ENCODE assay signal across 23 mouse cellular contexts in the genomic region with DNA sequence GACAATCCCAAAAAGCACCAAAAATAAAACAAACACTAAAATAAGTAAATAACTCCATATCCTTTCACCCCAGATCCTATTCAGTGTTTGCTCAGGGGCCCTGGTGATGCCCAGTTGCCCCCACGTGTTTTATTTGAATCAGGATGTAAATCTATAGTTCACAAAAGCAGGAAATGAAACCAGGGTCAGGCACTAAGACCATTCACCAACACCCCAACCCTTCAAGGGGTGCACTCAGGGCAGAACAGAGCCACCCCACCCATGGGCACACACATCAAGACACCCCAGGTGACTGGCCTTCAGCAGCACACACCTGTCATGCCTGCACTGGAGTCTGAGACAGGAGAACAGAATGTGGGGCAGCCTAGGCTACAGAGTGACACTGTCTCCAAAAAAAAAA. TPM values are rescaled to one million over a fixed set of nuclear protein-coding genes. Genes with fewer than 3 reads are reported as not detected.
DNase-seq lines count a peak whose midpoint lies in the region; ATAC-seq and TF ChIP-seq lines count a peak whose summit lies in the region.
"Had no signal": no experiment of that assay in that cellular context is flagged by ENCODE, and none has a peak within 500 bp of the region (broad histone marks: within the 10 kb centered on the region; RNA-seq: fewer than 3 reads in every experiment).

No protein-coding gene starts in this region.

- no peak overlapping the region for H3K4me2 ChIP-seq in hindbrain, embryonic 11.5 days (replicated peaks; ENCODE audit: low read depth, low read length)
- no peak overlapping the region for H3K4me2 ChIP-seq in hindbrain, embryonic 14.5 days (replicated peaks)
- H3K4me2 ChIP-seq in midbrain, embryonic 13.5 days (replicated peaks): no peak overlapping the region
- no peak overlapping the region for H3K4me2 ChIP-seq in midbrain, postnatal 0 days (ENCODE audit: low read depth, low read length, poor library complexity, severe bottlenecking)
- H3K4me2 ChIP-seq: embryonic facial prominence, embryonic 12.5 days; forebrain, embryonic 15.5 days; intestine, embryonic 15.5 days; kidney, embryonic 15.5 days; liver, embryonic 13.5 days; lung, embryonic 15.5 days had no signal

- no peak overlapping the region for H3K4me3 ChIP-seq in hindbrain, embryonic 11.5 days (ENCODE audit: low read depth, low read length)
- H3K4me3 ChIP-seq in hindbrain, embryonic 14.5 days (replicated peaks; ENCODE audit: low read length): no peak overlapping the region
- H3K4me3 ChIP-seq in midbrain, embryonic 13.5 days (replicated peaks): no peak overlapping the region
- H3K4me3 ChIP-seq in midbrain, postnatal 0 days (ENCODE audit: low read depth, low read length): no peak overlapping the region
- H3K4me3 ChIP-seq: embryonic facial prominence, embryonic 12.5 days; erythroblast, embryonic 14.5 days; forebrain, embryonic 15.5 days; intestine, embryonic 15.5 days; kidney, embryonic 15.5 days; limb, embryonic 10.5 days; liver, embryonic 13.5 days; lung, embryonic 15.5 days had no signal

- 68% methylated on average over 1 of the region's 1 CpGs for WGBS in hindbrain, embryonic 11.5 days
- 71% methylated on average over 1 of the region's 1 CpGs for WGBS in hindbrain, embryonic 14.5 days
- WGBS in midbrain, embryonic 13.5 days: 74% methylated on average over 1 of the region's 1 CpGs
- WGBS in midbrain, postnatal 0 days: 75% methylated on average over 1 of the region's 1 CpGs

- H3K4me1 ChIP-seq in hindbrain, embryonic 11.5 days (replicated peaks; ENCODE audit: control insufficient read depth, insufficient read depth, low read length): peaks cover 8% of the 10 kb centered on the region
- peaks cover 14% of the 10 kb centered on the region for H3K4me1 ChIP-seq in hindbrain, embryonic 14.5 days (replicated peaks; ENCODE audit: control insufficient read depth, insufficient read depth, low read length)
- H3K4me1 ChIP-seq in midbrain, embryonic 13.5 days (replicated peaks): peaks cover 68% of the 10 kb centered on the region
- H3K4me1 ChIP-seq in midbrain, postnatal 0 days (ENCODE audit: insufficient read depth, low read length): peaks cover 4% of the 10 kb centered on the region; the same call in 1 of the 2 replicates

- no peak for DNase-seq in hindbrain, embryonic 11.5 days (ENCODE audit: low spot score)
- DNase-seq in hindbrain, embryonic 14.5 days (ENCODE audit: low spot score): no peak
- no peak for DNase-seq in midbrain, postnatal 0 days (ENCODE audit: low spot score)
- peak; percentile 81 for DNase-seq in A20 (ENCODE audit: low read depth, low spot score)
- DNase-seq in heart, adult 11 months: no peak
- DNase-seq: cerebellum, adult 9-10 months; gastrocnemius, postnatal 25 days; kidney, postnatal 4 days; layer of hippocampus, adult 9-11 months; liver, embryonic 13.5 days; retina, postnatal 1 day had no signal

- ATAC-seq in hindbrain, embryonic 11.5 days (ENCODE audit: low FRiP score): no peak
- no peak for ATAC-seq in hindbrain, embryonic 14.5 days (ENCODE audit: low FRiP score)
- no peak for ATAC-seq in midbrain, embryonic 13.5 days
- ATAC-seq in midbrain, postnatal 0 days (ENCODE audit: low FRiP score): no peak
- peak; percentile 63; the same call in 1 of the 2 replicates for ATAC-seq in granulocyte monocyte progenitor cell, adult 5-6 weeks (replicated peaks; ENCODE audit: poor library complexity, severe bottlenecking)
- ATAC-seq in activated CD4-positive, CD25-positive, alpha-beta regulatory T cell, adult 4 months: no peak
- ATAC-seq: forebrain, embryonic 15.5 days; intestine, embryonic 15.5 days had no signal

- H3K36me3 ChIP-seq in hindbrain, embryonic 11.5 days (ENCODE audit: control insufficient read depth, insufficient read depth, low read length): peaks cover 15% of the 10 kb centered on the region; the same call in 1 of the 2 replicates
- H3K36me3 ChIP-seq in hindbrain, embryonic 14.5 days (replicated peaks; ENCODE audit: control insufficient read depth, insufficient read depth): peaks cover 22% of the 10 kb centered on the region
- H3K36me3 ChIP-seq in midbrain, embryonic 13.5 days: peaks cover 48% of the 10 kb centered on the region
- H3K36me3 ChIP-seq in midbrain, postnatal 0 days (ENCODE audit: insufficient read depth, low read length): peaks cover 33% of the 10 kb centered on the region

- H3K9me3 ChIP-seq in hindbrain, embryonic 11.5 days (ENCODE audit: control insufficient read depth, low read length): no peaks in the 10 kb centered on the region
- no peaks in the 10 kb centered on the region for H3K9me3 ChIP-seq in hindbrain, embryonic 14.5 days (ENCODE audit: control insufficient read depth, low read length)
- H3K9me3 ChIP-seq in midbrain, embryonic 13.5 days: no peaks in the 10 kb centered on the region
- no peaks in the 10 kb centered on the region for H3K9me3 ChIP-seq in midbrain, postnatal 0 days (ENCODE audit: low read length)
- H3K9me3 ChIP-seq: embryonic facial prominence, embryonic 12.5 days; forebrain, embryonic 15.5 days; intestine, embryonic 15.5 days; kidney, embryonic 15.5 days; limb, embryonic 10.5 days; liver, embryonic 13.5 days; lung, embryonic 15.5 days had no signal

- no peak for TF ChIP-seq CTCF in midbrain, postnatal 0 days (IDR thresholded peaks at IDR 0.05)

- no peaks in the 10 kb centered on the region for H3K27me3 ChIP-seq in hindbrain, embryonic 11.5 days (ENCODE audit: control insufficient read depth, insufficient read depth, low read length)
- no peaks in the 10 kb centered on the region for H3K27me3 ChIP-seq in hindbrain, embryonic 14.5 days (ENCODE audit: control insufficient read depth, insufficient read depth, low read length)
- H3K27me3 ChIP-seq in midbrain, embryonic 13.5 days: no peaks in the 10 kb centered on the region
- H3K27me3 ChIP-seq in midbrain, postnatal 0 days (ENCODE audit: insufficient read depth, low read length): no peaks in the 10 kb centered on the region
- H3K27me3 ChIP-seq: embryonic facial prominence, embryonic 12.5 days; forebrain, embryonic 15.5 days; intestine, embryonic 15.5 days; kidney, embryonic 15.5 days; liver, embryonic 13.5 days; lung, embryonic 15.5 days had no signal

- H3K9ac ChIP-seq in hindbrain, embryonic 11.5 days (ENCODE audit: low read depth, low read length): no peak overlapping the region
- no peak overlapping the region for H3K9ac ChIP-seq in hindbrain, embryonic 14.5 days
- H3K9ac ChIP-seq in midbrain, embryonic 13.5 days (replicated peaks): no peak overlapping the region
- H3K9ac ChIP-seq in midbrain, postnatal 0 days (replicated peaks; ENCODE audit: low read length, poor library complexity, severe bottlenecking): no peak overlapping the region
- H3K9ac ChIP-seq: embryonic facial prominence, embryonic 12.5 days; forebrain, embryonic 15.5 days; intestine, embryonic 15.5 days; kidney, embryonic 15.5 days; liver, embryonic 13.5 days; lung, embryonic 15.5 days had no signal

- H3K27ac ChIP-seq in hindbrain, embryonic 11.5 days (ENCODE audit: low read depth, low read length): peak overlapping the region; percentile 98
- H3K27ac ChIP-seq in hindbrain, embryonic 14.5 days: no peak overlapping the region
- peak overlapping the region; percentile 94; the same call in 1 of the 2 replicates for H3K27ac ChIP-seq in midbrain, embryonic 13.5 days
- no peak overlapping the region for H3K27ac ChIP-seq in midbrain, postnatal 0 days (ENCODE audit: low read depth, low read length)
- H3K27ac ChIP-seq: embryonic facial prominence, embryonic 12.5 days; intestine, embryonic 15.5 days; kidney, embryonic 15.5 days; limb, embryonic 10.5 days; liver, embryonic 13.5 days; lung, embryonic 15.5 days had no signal

RNA-seq across cellular contexts. Expression of gene Pgpep1, which starts 6.1 kb away (rescaled TPM):
- 170 TPM in 2 replicates for polyA plus RNA-seq in hindbrain, embryonic 11.5 days (2014; fragmentation: Nextera tagmentation; extraction: Ambion mirVana)
- 74.0 and 89.3 TPM in 2 replicates for polyA plus RNA-seq in hindbrain, embryonic 14.5 days (2014; fragmentation: Nextera tagmentation; extraction: Ambion mirVana)
- 87.5 and 99.4 TPM in 2 replicates for polyA plus RNA-seq in midbrain, embryonic 13.5 days (2015; fragmentation: Nextera tagmentation; extraction: Ambion mirVana)
- total RNA-seq in midbrain, postnatal 0 days (2014; rRNA removed): 40.2 and 60.6 TPM in 2 replicates
- 37.6 and 50.6 TPM in 2 replicates for polyA plus RNA-seq in midbrain, postnatal 0 days (2015; fragmentation: Nextera tagmentation; extraction: Ambion mirVana)
- total RNA-seq in granulocyte monocyte progenitor cell, adult 5-6 weeks (2014; fragmentation: Nextera tagmentation): 8.5 and 31.0 TPM in 2 replicates
- total RNA-seq in granulocyte monocyte progenitor cell, adult 5-6 weeks (2017): 6.5 and 6.9 TPM in 2 replicates
- 1 to 10 TPM; 7.1 to 7.4 TPM for polyA plus RNA-seq in activated CD4-positive, CD25-positive, alpha-beta regulatory T cell, adult 4 months (2017; shearing (Covaris generic))

RNA-seq across cellular contexts. Expression of gene Lsm4, which starts 18.9 kb away (rescaled TPM):
- polyA plus RNA-seq in hindbrain, embryonic 11.5 days (2014; fragmentation: Nextera tagmentation; extraction: Ambion mirVana): 282 and 299 TPM in 2 replicates
- 180 and 197 TPM in 2 replicates for polyA plus RNA-seq in hindbrain, embryonic 14.5 days (2014; fragmentation: Nextera tagmentation; extraction: Ambion mirVana)
- polyA plus RNA-seq in midbrain, embryonic 13.5 days (2015; fragmentation: Nextera tagmentation; extraction: Ambion mirVana): 176 and 201 TPM in 2 replicates
- 140 and 312 TPM in 2 replicates for total RNA-seq in midbrain, postnatal 0 days (2014; rRNA removed)
- polyA plus RNA-seq in midbrain, postnatal 0 days (2015; fragmentation: Nextera tagmentation; extraction: Ambion mirVana): 157 and 169 TPM in 2 replicates
- 187 and 226 TPM in 2 replicates for total RNA-seq in granulocyte monocyte progenitor cell, adult 5-6 weeks (2014; fragmentation: Nextera tagmentation)
- 247 and 312 TPM in 2 replicates for total RNA-seq in granulocyte monocyte progenitor cell, adult 5-6 weeks (2017)
- polyA plus RNA-seq in activated CD4-positive, CD25-positive, alpha-beta regulatory T cell, adult 4 months (2017; shearing (Covaris generic)): 100 to 1,000 TPM; 115 to 120 TPM

RNA-seq across cellular contexts. Expression of gene Gdf15, which starts 21.9 kb away (rescaled TPM):
- polyA plus RNA-seq in hindbrain, embryonic 11.5 days (2014; fragmentation: Nextera tagmentation; extraction: Ambion mirVana): not detected in 2 replicates
- polyA plus RNA-seq in hindbrain, embryonic 14.5 days (2014; fragmentation: Nextera tagmentation; extraction: Ambion mirVana): 0.14 and 0.28 TPM in 2 replicates
- polyA plus RNA-seq in midbrain, embryonic 13.5 days (2015; fragmentation: Nextera tagmentation; extraction: Ambion mirVana): 0.30 TPM in 1 of 2 replicates, not detected in the other
- 0.22 and 1.8 TPM in 2 replicates for total RNA-seq in midbrain, postnatal 0 days (2014; rRNA removed)
- polyA plus RNA-seq in midbrain, postnatal 0 days (2015; fragmentation: Nextera tagmentation; extraction: Ambion mirVana): 0.26 and 0.32 TPM in 2 replicates
- total RNA-seq in granulocyte monocyte progenitor cell, adult 5-6 weeks (2014; fragmentation: Nextera tagmentation): not detected in 2 replicates
- total RNA-seq in granulocyte monocyte progenitor cell, adult 5-6 weeks (2017): 0.67 TPM in 1 of 2 replicates, not detected in the other
- polyA plus RNA-seq in activated CD4-positive, CD25-positive, alpha-beta regulatory T cell, adult 4 months (2017; shearing (Covaris generic)): not detected
- total RNA-seq: common myeloid progenitor, adult 5-6 weeks; left cerebral cortex, adult 8-10 months had no signal
- polyA plus RNA-seq: embryonic facial prominence, embryonic 12.5 days; erythroblast, embryonic 14.5 days; forebrain, embryonic 15.5 days; limb, embryonic 10.5 days had no signal

RNA-seq across cellular contexts. Expression of gene Lrrc25, which starts 38.2 kb away (rescaled TPM):
- polyA plus RNA-seq in hindbrain, embryonic 11.5 days (2014; fragmentation: Nextera tagmentation; extraction: Ambion mirVana): 0.85 and 0.97 TPM in 2 replicates
- polyA plus RNA-seq in hindbrain, embryonic 14.5 days (2014; fragmentation: Nextera tagmentation; extraction: Ambion mirVana): 0.98 and 1.6 TPM in 2 replicates
- polyA plus RNA-seq in midbrain, embryonic 13.5 days (2015; fragmentation: Nextera tagmentation; extraction: Ambion mirVana): 1.1 and 1.2 TPM in 2 replicates
- total RNA-seq in midbrain, postnatal 0 days (2014; rRNA removed): 1.8 and 2.2 TPM in 2 replicates
- 0.74 and 1.4 TPM in 2 replicates for polyA plus RNA-seq in midbrain, postnatal 0 days (2015; fragmentation: Nextera tagmentation; extraction: Ambion mirVana)
- total RNA-seq in granulocyte monocyte progenitor cell, adult 5-6 weeks (2014; fragmentation: Nextera tagmentation): 2.9 and 5.2 TPM in 2 replicates
- 1.1 and 3.1 TPM in 2 replicates for total RNA-seq in granulocyte monocyte progenitor cell, adult 5-6 weeks (2017)
- polyA plus RNA-seq in activated CD4-positive, CD25-positive, alpha-beta regulatory T cell, adult 4 months (2017; shearing (Covaris generic)): 1 to 10 TPM in 1 of 2 experiments, under 1 TPM in 1; 0.54 to 1.0 TPM

RNA-seq across cellular contexts. Expression of gene Jund, which starts 44.6 kb away (rescaled TPM):
- polyA plus RNA-seq in hindbrain, embryonic 11.5 days (2014; fragmentation: Nextera tagmentation; extraction: Ambion mirVana): 126 and 137 TPM in 2 replicates
- 128 and 144 TPM in 2 replicates for polyA plus RNA-seq in hindbrain, embryonic 14.5 days (2014; fragmentation: Nextera tagmentation; extraction: Ambion mirVana)
- 65.1 and 97.7 TPM in 2 replicates for polyA plus RNA-seq in midbrain, embryonic 13.5 days (2015; fragmentation: Nextera tagmentation; extraction: Ambion mirVana)
- total RNA-seq in midbrain, postnatal 0 days (2014; rRNA removed): 470 and 553 TPM in 2 replicates
- polyA plus RNA-seq in midbrain, postnatal 0 days (2015; fragmentation: Nextera tagmentation; extraction: Ambion mirVana): 91.0 and 99.3 TPM in 2 replicates
- 7.7 and 12.3 TPM in 2 replicates for total RNA-seq in granulocyte monocyte progenitor cell, adult 5-6 weeks (2014; fragmentation: Nextera tagmentation)
- total RNA-seq in granulocyte monocyte progenitor cell, adult 5-6 weeks (2017): 24.6 and 27.0 TPM in 2 replicates
- polyA plus RNA-seq in activated CD4-positive, CD25-positive, alpha-beta regulatory T cell, adult 4 months (2017; shearing (Covaris generic)): 10 to 100 TPM; 12.5 to 20.0 TPM

Comparison
In these comparisons a context has a peak if more than half of its experiments do, and no peak if none do; other contexts are left out.
1. H3K27ac ChIP-seq: peak in hindbrain, embryonic 11.5 days (single experiment) and midbrain, embryonic 13.5 days (single experiment); none in hindbrain, embryonic 14.5 days (single experiment) and midbrain, postnatal 0 days (single experiment).